Mouse (Mus musculus): Measurements from ENCODE around the gene Oca2.

Gene Oca2

GRCm38 (mm10) chr7:56382706-56383105 lies 143.1 kb downstream of the Oca2 start:
- no peak for DNase-seq (ENCODE audit: low spot score)

- no peak for DNase-seq (ENCODE audit: low spot score)
These were observed 148.7 kb downstream of the Oca2 start for GRCm38 (mm10) chr7:56388295-56388694.

- no peak for DNase-seq (ENCODE audit: low spot score)
These were observed 178.7 kb downstream of the Oca2 start for GRCm38 (mm10) chr7:56418182-56418836.

GRCm38 (mm10) chr7:56419253-56419844 lies 179.8 kb downstream of the Oca2 start:
- no peak for DNase-seq (ENCODE audit: low spot score)

DNA sequence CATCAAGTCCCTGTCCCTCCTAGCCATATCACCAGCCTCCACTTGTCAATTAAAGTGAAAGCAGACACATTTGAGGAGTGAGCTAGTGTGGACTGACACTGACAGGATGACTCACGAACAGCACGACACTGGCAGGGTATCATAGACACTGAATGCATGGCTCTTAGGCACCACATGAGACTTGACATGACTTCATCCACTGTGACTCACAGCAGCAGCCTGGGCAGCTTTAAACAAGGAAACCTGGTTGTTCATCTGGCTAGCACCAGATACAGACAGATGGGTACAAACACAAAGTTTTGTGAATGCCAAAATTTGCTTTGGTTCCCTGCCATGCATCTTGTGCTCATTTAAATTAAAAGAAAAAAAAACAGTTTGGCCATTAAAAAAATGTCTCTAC lies 182.4 kb downstream of the Oca2 start:
- DNase-seq (ENCODE audit: low spot score): no peak

- DNase-seq (ENCODE audit: low spot score): no peak
These were observed 184.0 kb downstream of the Oca2 start for GRCm38 (mm10) chr7:56423548-56423947.

- DNase-seq (ENCODE audit: low spot score): no peak
These were observed 221.4 kb downstream of the Oca2 start for GRCm38 (mm10) chr7:56460814-56461520.

- no peak for DNase-seq (ENCODE audit: low spot score)
These were observed 258.7 kb downstream of the Oca2 start for GRCm38 (mm10) chr7:56498242-56498641.

GRCm38 (mm10) chr7:56499319-56499718 lies 259.8 kb downstream of the Oca2 start:
- no peak for DNase-seq (ENCODE audit: low spot score)

- DNase-seq (ENCODE audit: low spot score): no peak
These were observed 260.2 kb downstream of the Oca2 start for GRCm38 (mm10) chr7:56499767-56500166.

DNA sequence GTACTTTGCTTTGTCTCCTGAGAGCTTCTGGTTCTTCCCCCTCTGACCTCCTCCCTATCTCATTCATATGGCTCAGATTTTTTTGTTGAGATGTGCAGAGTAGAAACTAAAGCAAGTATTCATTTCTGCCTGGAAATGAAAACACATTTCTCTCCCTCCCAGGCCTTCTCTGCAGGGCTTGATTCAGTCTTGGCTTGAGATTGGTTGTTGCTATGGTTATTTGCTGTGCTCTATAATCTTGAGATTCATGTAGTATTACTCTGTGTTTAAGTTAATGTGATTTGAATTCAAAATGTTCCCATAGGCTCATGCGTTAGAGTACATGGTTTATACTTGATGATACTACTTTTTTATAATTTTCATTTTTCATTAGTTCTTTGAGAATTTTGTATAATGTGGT lies 260.9 kb downstream of the Oca2 start:
- no peak for DNase-seq (ENCODE audit: low spot score)

DNA sequence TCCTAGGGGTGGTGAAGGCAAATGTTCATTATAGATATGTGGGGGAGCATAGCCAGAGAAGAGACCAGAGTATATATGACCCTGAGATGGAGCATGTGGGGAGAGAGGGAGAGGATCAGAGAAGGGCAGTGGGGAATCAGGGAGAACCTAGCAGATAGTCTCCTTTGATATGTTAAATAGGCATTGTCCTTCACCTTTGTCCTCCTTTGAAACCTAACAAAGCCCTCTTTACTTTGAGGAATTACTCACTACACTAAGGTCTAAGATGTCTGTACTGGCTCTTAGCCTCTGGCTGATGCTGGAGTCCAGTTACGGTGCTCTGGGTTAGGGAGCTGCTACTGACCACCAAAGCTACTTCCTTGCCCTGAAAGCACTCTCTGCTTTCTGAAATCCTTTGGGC lies 279.0 kb downstream of the Oca2 start:
- no peak for DNase-seq (ENCODE audit: low spot score)

DNA sequence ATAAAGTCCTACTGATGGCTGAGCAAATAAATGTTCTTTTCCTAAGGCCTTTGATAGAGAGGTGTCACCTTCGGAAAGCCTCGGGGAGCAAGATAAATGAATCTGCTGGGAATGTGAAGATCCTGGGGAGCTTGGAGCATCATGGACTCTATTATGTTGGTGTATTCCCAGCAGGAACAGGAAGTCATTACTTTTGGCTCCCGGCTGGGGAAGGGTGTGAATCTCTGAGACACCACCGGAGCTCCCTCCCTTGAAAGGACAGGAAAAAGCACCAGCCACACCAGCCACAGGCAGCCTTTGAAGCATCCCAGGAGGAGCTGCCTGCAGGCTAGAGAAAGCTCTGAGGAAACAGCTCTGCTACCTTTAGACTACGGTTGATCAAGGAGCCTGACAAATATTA lies 280.2 kb downstream of the Oca2 start:
- no peak for DNase-seq (ENCODE audit: low spot score)

GRCm38 (mm10) chr7:56534856-56535255 lies 295.3 kb downstream of the Oca2 start:
- DNase-seq (ENCODE audit: low spot score): no peak

DNA sequence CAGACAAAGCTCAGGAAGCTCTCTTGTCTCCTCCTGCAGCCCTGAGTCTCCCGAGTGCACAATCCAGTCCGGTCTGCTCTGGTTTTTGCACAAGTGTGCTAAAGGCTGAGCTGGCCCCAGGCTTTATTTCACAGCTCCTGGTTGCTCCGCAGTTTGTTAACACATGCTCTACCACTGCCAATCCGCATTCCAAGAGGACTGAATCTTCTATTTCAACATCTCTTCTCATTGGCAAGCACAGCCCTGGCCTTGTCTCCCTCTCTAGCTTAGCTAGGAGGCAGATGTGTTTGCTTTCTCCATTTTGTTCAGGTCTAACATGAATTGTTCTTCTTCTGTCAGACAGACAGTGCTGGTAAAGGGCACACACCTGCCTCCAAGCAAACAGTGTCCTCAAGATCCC lies 309.7 kb downstream of the Oca2 start:
- DNase-seq (ENCODE audit: low spot score): no peak

DNA sequence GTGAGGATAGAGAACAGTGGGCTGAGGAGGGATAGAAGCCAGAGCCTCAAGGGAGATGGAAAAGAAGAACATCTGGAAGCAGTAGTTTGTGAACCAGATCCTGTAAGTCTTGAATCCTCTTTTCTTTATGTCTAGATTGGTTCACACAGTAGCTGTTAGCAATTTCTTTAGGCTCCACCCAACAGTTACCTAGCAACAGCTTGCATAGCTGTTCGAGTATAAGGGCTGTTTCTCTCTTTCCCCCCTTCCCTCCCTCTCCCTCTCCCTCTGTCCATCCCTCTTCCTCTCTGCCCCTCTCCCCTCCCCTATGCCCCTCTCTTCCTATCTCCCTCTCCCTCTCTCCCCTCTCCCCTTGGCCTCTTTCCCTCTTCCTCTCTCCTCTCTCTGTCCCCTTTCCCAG lies 312.2 kb downstream of the Oca2 start:
- DNase-seq (ENCODE audit: low spot score): no peak
